Mouse (Mus musculus): ENCODE results near the gene Ptpn3. TPM values are rescaled to one million over a fixed set of nuclear protein-coding genes. Genes with fewer than 3 reads are reported as not detected.
A peak's percentile ranks its signal among the peaks of the same experiment; 100 is the strongest.
"Not testable (repeated sequence)": the region's sequence is repeated elsewhere in the genome, so short reads cannot be mapped to it uniquely, and the experiment has no call there.

Ptpn3 gene
- polyA plus RNA-seq, 2 experiments, result 0.38 to 0.46 TPM

DNA sequence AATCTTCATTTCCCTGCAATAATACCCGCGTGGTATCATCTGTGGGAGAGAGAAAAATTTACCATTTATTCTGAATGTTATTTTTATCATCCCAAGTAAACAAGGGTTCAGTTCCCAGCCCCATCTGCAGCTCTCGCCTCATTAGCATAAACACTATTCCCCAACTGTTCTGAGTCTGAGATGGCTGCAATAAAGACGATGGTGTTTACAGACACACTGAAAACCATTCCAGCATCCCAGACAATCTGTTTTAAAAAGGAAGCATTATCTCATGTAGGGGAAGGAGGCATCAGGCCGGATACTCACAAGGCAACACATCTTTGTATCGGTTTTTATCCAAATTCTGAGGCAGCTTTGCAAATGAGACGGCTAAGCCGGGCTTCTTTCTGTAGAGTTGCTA lies 95.7 kb downstream of the Ptpn3 start:
- ATAC-seq (ENCODE audit: insufficient read depth), result no peak
- no peak overlapping the region for H3K27ac ChIP-seq
- 69% methylated on average over 8 of the region's 8 CpGs for WGBS (ENCODE audit: insufficient replicate concordance)
- no peak overlapping the region for H3K4me2 ChIP-seq (ENCODE audit: low read depth)
- no peak for DNase-seq (ENCODE audit: low read depth in 3 of 3, low spot score in 3 of 3)
- H3K9ac ChIP-seq (replicated peaks), result no peak overlapping the region
- H3K36me3 ChIP-seq (replicated peaks; ENCODE audit: control insufficient read depth, insufficient read depth, low read depth), result no peaks in the 10 kb centered on the region
- peaks cover 0 to 2% of the 10 kb centered on the region in 2 experiments; a peak in 2 of 4 replicates for H3K4me1 ChIP-seq (replicated peaks; ENCODE audit: control insufficient read depth in 2 of 2, insufficient read depth in 2 of 2, low read length in 1 of 2)
- no peaks in the 10 kb centered on the region for H3K9me3 ChIP-seq (ENCODE audit: control insufficient read depth, low read length)
- no peaks in the 10 kb centered on the region for H3K27me3 ChIP-seq (ENCODE audit: control insufficient read depth, insufficient read depth, low read length)
- TF ChIP-seq CTCF (IDR thresholded peaks at IDR 0.05; ENCODE audit: low read depth), result no peak
- TF ChIP-seq EP300 (IDR thresholded peaks at IDR 0.05; ENCODE audit: low read depth), result no peak
- H3K4me3 ChIP-seq (ENCODE audit: insufficient read depth in 1 of 2, low read depth in 2 of 2, low read length in 2 of 2), result no peak overlapping the region

GRCm38 (mm10) chr4:57204780-57205179 lies 96.9 kb downstream of the Ptpn3 start:
- no peaks in the 10 kb centered on the region for H3K9me3 ChIP-seq (ENCODE audit: control insufficient read depth, low read length)
- DNase-seq (ENCODE audit: low read depth in 3 of 3, low spot score in 3 of 3) (no peak), ATAC-seq (ENCODE audit: insufficient read depth) (no peak)
- peaks cover 0 to 2% of the 10 kb centered on the region in 2 experiments; a peak in 2 of 4 replicates for H3K4me1 ChIP-seq (replicated peaks; ENCODE audit: control insufficient read depth in 2 of 2, insufficient read depth in 2 of 2, low read length in 1 of 2)
- no peak overlapping the region for H3K4me2 ChIP-seq (ENCODE audit: low read depth)
- H3K27ac ChIP-seq, result no peak overlapping the region
- no peak overlapping the region for H3K4me3 ChIP-seq (ENCODE audit: insufficient read depth in 1 of 2, low read depth in 2 of 2, low read length in 2 of 2)
- no peaks in the 10 kb centered on the region for H3K27me3 ChIP-seq (ENCODE audit: control insufficient read depth, insufficient read depth, low read length)
- no peak overlapping the region for H3K9ac ChIP-seq (replicated peaks)
- WGBS (ENCODE audit: insufficient replicate concordance), result 68% methylated on average over 11 of the region's 11 CpGs
- no peak for TF ChIP-seq CTCF (IDR thresholded peaks at IDR 0.05; ENCODE audit: low read depth)
- no peak for TF ChIP-seq EP300 (IDR thresholded peaks at IDR 0.05; ENCODE audit: low read depth)
- H3K36me3 ChIP-seq (replicated peaks; ENCODE audit: control insufficient read depth, insufficient read depth, low read depth), result no peaks in the 10 kb centered on the region

DNA sequence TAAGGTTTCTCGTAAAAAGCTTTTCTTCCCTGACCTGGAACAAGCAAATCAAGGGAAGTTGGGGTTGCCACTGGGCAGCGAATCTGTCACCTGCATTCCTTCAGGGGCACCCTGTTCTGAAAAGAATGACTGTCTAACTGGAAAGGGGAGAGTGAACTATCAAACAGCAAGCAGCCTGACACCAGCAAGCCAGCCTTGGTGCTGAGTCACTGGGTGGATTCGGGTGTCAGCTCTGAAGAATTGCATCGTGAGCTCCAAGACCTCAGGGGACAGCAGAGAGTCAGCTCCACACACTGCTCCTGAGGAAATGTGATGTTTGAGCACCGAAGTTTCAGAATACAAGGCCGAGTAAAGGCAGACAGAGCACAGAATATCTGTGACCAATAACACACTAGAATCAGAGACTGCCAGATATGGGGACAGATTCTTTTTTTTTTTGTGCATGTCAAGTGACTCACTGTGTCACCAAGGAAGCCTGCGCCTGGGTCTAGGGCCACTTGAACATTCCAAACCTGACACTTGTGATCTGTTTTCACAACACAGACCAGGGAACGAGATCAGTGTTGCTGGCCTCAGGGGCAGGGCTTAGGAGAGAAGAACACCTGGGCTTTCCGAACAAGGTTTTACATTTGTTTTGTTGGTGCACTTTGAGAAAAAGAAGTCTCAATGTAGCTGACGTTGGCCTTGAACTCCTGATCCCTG lies 98.8 kb downstream of the Ptpn3 start:
- H3K4me3 ChIP-seq (ENCODE audit: insufficient read depth in 1 of 2, low read depth in 2 of 2, low read length in 2 of 2), result no peak overlapping the region
- no peaks in the 10 kb centered on the region for H3K27me3 ChIP-seq (ENCODE audit: control insufficient read depth, insufficient read depth, low read length)
- no peak overlapping the region for H3K27ac ChIP-seq
- no peaks in the 10 kb centered on the region for H3K9me3 ChIP-seq (ENCODE audit: control insufficient read depth, low read length)
- H3K9ac ChIP-seq (replicated peaks), result no peak overlapping the region
- ATAC-seq (ENCODE audit: insufficient read depth), result no peak
- peaks cover 0 to 2% of the 10 kb centered on the region in 2 experiments; a peak in 2 of 4 replicates for H3K4me1 ChIP-seq (replicated peaks; ENCODE audit: control insufficient read depth in 2 of 2, insufficient read depth in 2 of 2, low read length in 1 of 2)
- H3K36me3 ChIP-seq (replicated peaks; ENCODE audit: control insufficient read depth, insufficient read depth, low read depth), result no peaks in the 10 kb centered on the region
- TF ChIP-seq EP300 (IDR thresholded peaks at IDR 0.05; ENCODE audit: low read depth) (no peak), CTCF (IDR thresholded peaks at IDR 0.05; ENCODE audit: low read depth) (0 out of 2 replicates have a peak, but pooled peaks have one; percentile 8)
- no peak overlapping the region for H3K4me2 ChIP-seq (ENCODE audit: low read depth)
- WGBS (ENCODE audit: insufficient replicate concordance), result 47% methylated on average over 10 of the region's 10 CpGs
- DNase-seq (ENCODE audit: low read depth in 3 of 3, low spot score in 3 of 3), result no peak

DNA sequence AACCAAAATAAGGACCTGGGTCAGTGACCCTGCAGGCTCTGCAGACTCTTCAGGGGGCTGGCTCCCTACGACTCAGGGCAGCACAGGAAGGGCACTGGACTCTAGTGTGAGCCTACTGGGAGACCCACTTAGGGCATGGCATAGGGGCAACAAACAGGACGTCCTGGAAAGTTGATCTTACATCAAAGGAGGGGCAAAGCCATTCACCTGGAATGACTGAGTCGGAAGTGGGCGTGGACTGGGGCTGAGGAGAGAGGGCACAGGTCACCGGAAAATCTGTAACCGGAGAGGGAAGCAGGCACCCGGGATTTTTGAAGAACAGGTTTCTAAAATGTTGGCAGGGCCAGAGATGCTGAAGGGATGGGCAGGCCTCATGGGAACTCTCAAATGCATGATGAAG lies 99.5 kb downstream of the Ptpn3 start:
- WGBS (ENCODE audit: insufficient replicate concordance), result 52% methylated on average over 7 of the region's 7 CpGs
- no peak overlapping the region for H3K27ac ChIP-seq
- ATAC-seq (ENCODE audit: insufficient read depth), result no peak
- no peak overlapping the region for H3K4me3 ChIP-seq (ENCODE audit: insufficient read depth in 1 of 2, low read depth in 2 of 2, low read length in 2 of 2)
- no peak overlapping the region for H3K4me2 ChIP-seq (ENCODE audit: low read depth)
- TF ChIP-seq CTCF (IDR thresholded peaks at IDR 0.05; ENCODE audit: low read depth) (no peak), EP300 (IDR thresholded peaks at IDR 0.05; ENCODE audit: low read depth) (no peak)
- H3K9me3 ChIP-seq (ENCODE audit: control insufficient read depth, low read length), result no peaks in the 10 kb centered on the region
- peaks cover 0 to 2% of the 10 kb centered on the region in 2 experiments; a peak in 2 of 4 replicates for H3K4me1 ChIP-seq (replicated peaks; ENCODE audit: control insufficient read depth in 2 of 2, insufficient read depth in 2 of 2, low read length in 1 of 2)
- no peak for DNase-seq (ENCODE audit: low read depth in 3 of 3, low spot score in 3 of 3)
- no peak overlapping the region for H3K9ac ChIP-seq (replicated peaks)
- H3K27me3 ChIP-seq (ENCODE audit: control insufficient read depth, insufficient read depth, low read length), result no peaks in the 10 kb centered on the region
- H3K36me3 ChIP-seq (replicated peaks; ENCODE audit: control insufficient read depth, insufficient read depth, low read depth), result no peaks in the 10 kb centered on the region

DNA sequence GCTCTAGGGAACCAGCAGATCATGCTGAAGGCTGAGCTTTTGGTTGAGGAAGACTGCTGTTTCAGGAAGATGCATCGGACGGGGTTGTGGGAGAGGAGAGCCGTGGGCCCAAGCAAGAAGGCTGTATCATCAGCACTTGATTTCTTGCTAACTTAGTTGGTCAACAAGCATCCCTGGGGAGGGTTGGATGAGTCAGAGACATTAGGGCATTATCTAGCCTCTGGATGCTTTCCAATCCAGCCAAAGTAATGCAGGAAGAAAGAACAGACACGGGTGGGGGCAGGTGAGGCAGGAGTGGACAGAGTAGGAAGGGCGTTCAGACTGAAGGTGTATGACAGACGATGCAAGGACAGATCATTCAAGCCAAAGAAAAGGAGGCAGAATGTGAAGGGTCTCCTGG lies 101.0 kb downstream of the Ptpn3 start:
- Histone ChIP-seq H3K36me3 (replicated peaks; ENCODE audit: control insufficient read depth, insufficient read depth, low read depth) (no peaks in the 10 kb centered on the region), H3K4me1 (replicated peaks; ENCODE audit: control insufficient read depth in 2 of 2, insufficient read depth in 2 of 2, low read length in 1 of 2) (peaks cover 0 to 2% of the 10 kb centered on the region in 2 experiments; a peak in 2 of 4 replicates), H3K27ac (no peak overlapping the region), H3K27me3 (ENCODE audit: control insufficient read depth, insufficient read depth, low read length) (no peaks in the 10 kb centered on the region), H3K9me3 (ENCODE audit: control insufficient read depth, low read length) (no peaks in the 10 kb centered on the region), H3K4me2 (ENCODE audit: low read depth) (no peak overlapping the region), H3K4me3 (ENCODE audit: insufficient read depth in 1 of 2, low read depth in 2 of 2, low read length in 2 of 2) (no peak overlapping the region), H3K9ac (replicated peaks) (no peak overlapping the region)
- no peak for DNase-seq (ENCODE audit: low read depth in 3 of 3, low spot score in 3 of 3)
- no peak for ATAC-seq (ENCODE audit: insufficient read depth)
- no peak for TF ChIP-seq EP300 (IDR thresholded peaks at IDR 0.05; ENCODE audit: low read depth)
- no peak for TF ChIP-seq CTCF (IDR thresholded peaks at IDR 0.05; ENCODE audit: low read depth)
- WGBS (ENCODE audit: insufficient replicate concordance), result 66% methylated on average over 6 of the region's 6 CpGs

DNA sequence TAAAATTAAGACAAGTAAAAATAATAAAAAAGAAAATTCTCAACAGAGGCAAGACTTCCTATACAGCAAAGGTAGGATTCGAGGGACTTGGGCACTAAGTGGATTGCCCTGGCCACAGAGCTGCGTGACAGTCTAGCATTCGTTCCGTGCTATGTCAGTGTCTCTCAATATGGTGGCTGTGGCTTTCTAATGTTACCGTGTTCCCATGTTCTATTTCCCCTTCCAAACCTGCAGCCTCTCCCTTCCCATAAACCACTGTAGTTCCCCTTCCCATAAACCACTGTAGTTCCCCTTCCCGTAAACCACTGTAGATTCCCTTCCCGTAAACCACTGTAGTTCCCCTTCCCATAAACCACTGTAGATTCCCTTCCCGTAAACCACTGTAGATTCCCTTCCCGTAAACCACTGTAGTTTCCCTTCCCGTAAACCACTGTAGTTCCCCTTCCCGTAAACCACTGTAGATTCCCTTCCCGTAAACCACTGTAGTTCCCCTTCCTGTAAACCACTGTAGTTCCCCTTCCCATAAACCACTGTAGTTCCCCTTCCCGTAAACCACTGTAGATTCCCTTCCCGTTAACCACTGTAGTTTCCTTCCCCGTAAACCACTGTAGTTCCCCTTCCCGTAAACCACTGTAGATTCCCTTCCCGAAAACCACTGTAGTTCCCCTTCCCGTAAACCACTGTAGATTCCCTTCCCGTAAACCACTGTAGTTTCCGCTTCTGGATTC lies 102.8 kb downstream of the Ptpn3 start:
- WGBS (ENCODE audit: insufficient replicate concordance), result 59% methylated on average over 20 of the region's 20 CpGs
- H3K9me3 ChIP-seq (ENCODE audit: control insufficient read depth, low read length), result not testable (repeated sequence)

More for the DNA sequence above, 102.8 kb downstream of the Ptpn3 start:
- H3K4me2 ChIP-seq (ENCODE audit: low read depth); DNase-seq (ENCODE audit: low read depth in 3 of 3, low spot score in 3 of 3); ATAC-seq (ENCODE audit: insufficient read depth); H3K4me3 ChIP-seq (ENCODE audit: insufficient read depth in 1 of 2, low read depth in 2 of 2, low read length in 2 of 2); H3K4me1 ChIP-seq (replicated peaks; ENCODE audit: control insufficient read depth in 2 of 2, insufficient read depth in 2 of 2, low read length in 1 of 2); H3K36me3 ChIP-seq (replicated peaks; ENCODE audit: control insufficient read depth, insufficient read depth, low read depth); H3K27me3 ChIP-seq (ENCODE audit: control insufficient read depth, insufficient read depth, low read length); H3K27ac ChIP-seq; H3K9ac ChIP-seq (replicated peaks): not testable (repeated sequence)
